Mouse (Mus musculus): Measurements from ENCODE around the gene Vmn2r38.
"Not testable (repeated sequence)": the region's sequence is repeated elsewhere in the genome, so short reads cannot be mapped to it uniquely, and the experiment has no call there.

Vmn2r38 gene

GRCm38 (mm10) chr7:9097781-9098180 is at the start of gene Vmn2r38:
TSS of gene Vmn2r38 (minus strand) at chr7:9097881.
- not testable (repeated sequence) for DNase-seq (ENCODE audit: low read depth)

- not testable (repeated sequence) for DNase-seq (ENCODE audit: low read depth)
Observed at GRCm38 (mm10) chr7:9065353-9065752, 32.3 kb downstream of the Vmn2r38 start.

- DNase-seq (ENCODE audit: low read depth), result not testable (repeated sequence)
Observed at GRCm38 (mm10) chr7:9030698-9031097, 67.0 kb downstream of the Vmn2r38 start, which contains the start of gene Vmn2r39. TSS of gene Vmn2r39 (minus strand) at chr7:9030798.

Measured in fibroblast of lung, adult 2 months (primary cell).